In the genomic region with DNA sequence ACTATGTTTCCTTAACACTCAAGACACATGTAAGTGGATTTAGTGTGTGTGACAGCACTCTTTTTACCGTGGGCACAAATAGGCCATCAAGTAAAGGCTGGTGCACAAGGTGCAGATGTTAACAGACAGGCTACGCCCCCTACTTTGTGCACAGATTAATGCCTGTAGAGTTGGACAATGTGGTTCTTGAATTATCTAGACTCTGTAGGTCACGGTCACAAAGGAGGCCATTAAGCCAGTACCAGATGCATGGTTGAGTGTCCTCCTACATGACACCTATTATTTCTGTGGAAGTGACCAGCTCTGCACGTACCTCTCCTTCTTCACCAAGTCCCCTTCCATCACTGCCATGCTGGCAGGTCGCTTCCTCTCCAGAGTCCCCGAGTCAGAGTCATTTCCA, we compare ENCODE assay signal across 25 mouse cellular contexts.
DNase-seq lines count a peak whose midpoint lies in the region; ATAC-seq and TF ChIP-seq lines count a peak whose summit lies in the region.
"Had no signal": no experiment of that assay in that cellular context is flagged by ENCODE, and none has a peak within 500 bp of the region (broad histone marks: within the 10 kb centered on the region; RNA-seq: fewer than 3 reads in every experiment).

No protein-coding gene starts in this region.

- peak; percentile 35 for DNase-seq in midbrain, embryonic 11.5 days (ENCODE audit: low spot score, missing footprints)
- DNase-seq in midbrain, postnatal 0 days (ENCODE audit: low spot score) = no peak
- peak; percentile 12 for DNase-seq in ES-CJ7 (ENCODE audit: low read depth, low spot score)
- peak; percentile 56 for DNase-seq in R1 (ENCODE audit: low read depth, low spot score)
- peak; percentile 52 for DNase-seq in ZHBTc4 (ENCODE audit: low read depth, low spot score)
- no peak for DNase-seq in layer of hippocampus, adult 9-11 months
- DNase-seq in thymus, postnatal 36 days = no peak
- DNase-seq in neural tube, embryonic 10.5 days (ENCODE audit: extremely low spot score, low spot score) = no peak
- DNase-seq: adrenal gland, adult 2 months; adrenal gland, adult 8-10 months; adrenal gland, postnatal 10 days; adrenal gland, postnatal 14 days; adrenal gland, postnatal 25 days; adrenal gland, postnatal 36 days; B cell, adult 2 months; cerebellum, adult 11 months; cerebellum, adult 11-12 months; cerebellum, adult 18-20 months; cerebellum, adult 2 months; cerebellum, adult 8-10 months had no signal

- H3K9me3 ChIP-seq in midbrain, embryonic 11.5 days (ENCODE audit: control insufficient read depth, low read length) = no peaks in the 10 kb centered on the region
- H3K9me3 ChIP-seq in midbrain, postnatal 0 days (ENCODE audit: low read length) = no peaks in the 10 kb centered on the region
- H3K9me3 ChIP-seq: G1E had no signal

- no peaks in the 10 kb centered on the region for H3K27me3 ChIP-seq in midbrain, embryonic 11.5 days (ENCODE audit: control insufficient read depth, insufficient read depth, low read length)
- H3K27me3 ChIP-seq in midbrain, postnatal 0 days (ENCODE audit: insufficient read depth, low read length) = no peaks in the 10 kb centered on the region
- H3K27me3 ChIP-seq: CH12.LX, Patski had no signal

- TF ChIP-seq CTCF in midbrain, postnatal 0 days (IDR thresholded peaks at IDR 0.05) = no peak

- H3K36me3 ChIP-seq in midbrain, embryonic 11.5 days (ENCODE audit: control insufficient read depth, insufficient read depth, low read length) = peaks cover 12% of the 10 kb centered on the region; the same call in 1 of the 2 replicates
- H3K36me3 ChIP-seq in midbrain, postnatal 0 days (ENCODE audit: insufficient read depth, low read length) = peaks cover 33% of the 10 kb centered on the region

- no peak overlapping the region for H3K4me2 ChIP-seq in midbrain, embryonic 11.5 days
- no peak overlapping the region for H3K4me2 ChIP-seq in midbrain, postnatal 0 days (ENCODE audit: low read depth, low read length, poor library complexity, severe bottlenecking)

- ATAC-seq in midbrain, embryonic 11.5 days (ENCODE audit: low FRiP score) = no peak
- ATAC-seq in midbrain, postnatal 0 days (ENCODE audit: low FRiP score) = no peak
- ATAC-seq: activated CD4-positive, CD25-positive, alpha-beta regulatory T cell, adult 4 months; CD4-positive, CD25-positive, alpha-beta regulatory T cell, adult 4 months; Patski had no signal

- WGBS in midbrain, embryonic 11.5 days = 73% methylated on average over 6 of the region's 6 CpGs
- 55% methylated on average over 6 of the region's 6 CpGs for WGBS in midbrain, postnatal 0 days

- no peak overlapping the region for H3K9ac ChIP-seq in midbrain, embryonic 11.5 days (ENCODE audit: low read length)
- H3K9ac ChIP-seq in midbrain, postnatal 0 days (replicated peaks; ENCODE audit: low read length, poor library complexity, severe bottlenecking) = no peak overlapping the region

- no peak overlapping the region for H3K27ac ChIP-seq in midbrain, embryonic 11.5 days (ENCODE audit: low read depth, low read length)
- no peak overlapping the region for H3K27ac ChIP-seq in midbrain, postnatal 0 days (ENCODE audit: low read depth, low read length)

- no peaks in the 10 kb centered on the region for H3K4me1 ChIP-seq in midbrain, embryonic 11.5 days (ENCODE audit: control insufficient read depth, insufficient read depth, low read length)
- H3K4me1 ChIP-seq in midbrain, postnatal 0 days (ENCODE audit: insufficient read depth, low read length) = no peaks in the 10 kb centered on the region

- no peak overlapping the region for H3K4me3 ChIP-seq in midbrain, embryonic 11.5 days (ENCODE audit: low read depth, low read length)
- H3K4me3 ChIP-seq in midbrain, postnatal 0 days (ENCODE audit: low read depth, low read length) = no peak overlapping the region

Comparison
In these comparisons a context has a peak if more than half of its experiments do, and no peak if none do; other contexts are left out.
1. DNase-seq: peak in midbrain, embryonic 11.5 days (single experiment), ES-CJ7 (single experiment), R1 (single experiment) and ZHBTc4 (single experiment); none in midbrain, postnatal 0 days (single experiment), layer of hippocampus, adult 9-11 months (single experiment), thymus, postnatal 36 days (0 of 2) and neural tube, embryonic 10.5 days (single experiment).